Mouse (Mus musculus) kidney, embryonic 14.5 days (tissue): ENCODE results near the gene Mxd3. TPM values are rescaled to one million over a fixed set of nuclear protein-coding genes. Genes with fewer than 3 reads are reported as not detected.
A peak's percentile ranks its signal among the peaks of the same experiment; 100 is the strongest.

ENCODE experiments used
- ATAC-seq: fragments of 200-750 bp; cut with Nextera tagmentation; 2 replicates; pipeline ENCODE4 v1.8.0; 2017; ENCODE audit warnings: moderate number of reproducible peaks, mild to moderate bottlenecking, moderate TSS enrichment, moderate library complexity; ENCODE audit not compliant: low FRiP score, low TSS enrichment
- H3K27ac ChIP-seq: fragments of 300-500 bp; sonication (generic); 2 replicates; pipeline ENCODE4 v1.5.1; 2014; ENCODE audit warnings: low read depth, mild to moderate bottlenecking, low read length, moderate library complexity, mixed read lengths
- H3K27me3 ChIP-seq: fragments of 300-500 bp; sonication (generic); 2 replicates; pipeline ENCODE4 v1.6.1; 2014; ENCODE audit warnings: mild to moderate bottlenecking, low read length; ENCODE audit not compliant: control insufficient read depth, insufficient read depth
- H3K36me3 ChIP-seq: fragments of 300-500 bp; sonication (generic); 2 replicates; pipeline ENCODE4 v1.6.1; 2014; ENCODE audit warnings: low read length, mixed read lengths; ENCODE audit not compliant: control insufficient read depth, insufficient read depth
- H3K4me1 ChIP-seq: fragments of 300-500 bp; sonication (generic); 2 replicates; pipeline ENCODE4 v1.6.1; 2014; ENCODE audit warnings: low read length, mixed read lengths; ENCODE audit not compliant: control insufficient read depth, insufficient read depth
- H3K4me2 ChIP-seq: fragments of 300-500 bp; sonication (generic); replicated peaks from 2 replicates; pipeline ENCODE4 v1.6.1; 2014; ENCODE audit warnings: low read depth, mild to moderate bottlenecking, low read length
- H3K4me3 ChIP-seq: fragments of 300-500 bp; sonication (generic); 2 replicates; pipeline ENCODE4 v1.5.1; 2014; ENCODE audit warnings: mild to moderate bottlenecking, low read length
- H3K9ac ChIP-seq: fragments of 300-500 bp; sonication (generic); 2 replicates; pipeline ENCODE4 v1.6.1; 2014; ENCODE audit warnings: low read depth, mild to moderate bottlenecking, low read length, moderate library complexity
- H3K9me3 ChIP-seq: fragments of 300-500 bp; sonication (generic); 2 replicates; pipeline ENCODE4 v1.6.1; 2016; ENCODE audit warnings: low read length; ENCODE audit not compliant: control insufficient read depth
- WGBS: fragments of 180-500 bp; shearing (Covaris S2); extraction: QIAGEN DNeasy Blood & Tissue Kit; methylation state at CpG from one replicate; pipeline ENCODE4 v1.1.7; 2014; 5-methylcytosine and 5-hydroxymethylcytosine counted together
- polyA plus RNA-seq: library from polyadenylated mRNA; unstranded; fragments of >200 nt; fragmentation: Nextera tagmentation; extraction: Ambion mirVana; gene quantifications from 2 replicates; pipeline ENCODE4 v1.2.1, GENCODE M21; 2014

The Mxd3 gene
- polyA plus RNA-seq, result 25.7 and 31.2 TPM in 2 replicates

GRCm38 (mm10) chr13:55329683-55330566, at the start of gene Mxd3:
Mxd3 (minus strand) TSS chr13:55329823.
- peak; percentile 82 for ATAC-seq
- no peaks in the 10 kb centered on the region for H3K27me3 ChIP-seq
- no peaks in the 10 kb centered on the region for H3K9me3 ChIP-seq
- WGBS, result under 1% methylated on average over 78 of the region's 82 CpGs
- H3K27ac ChIP-seq, result peak within 1 kb of the TSS; percentile 90
- peaks cover 20% of the 10 kb centered on the region for H3K4me1 ChIP-seq
- peak within 1 kb of the TSS; percentile 52 for H3K4me3 ChIP-seq
- H3K9ac ChIP-seq, result peak within 1 kb of the TSS; percentile 58
- peaks cover 12% of the 10 kb centered on the region for H3K36me3 ChIP-seq
- H3K4me2 ChIP-seq, result peak within 1 kb of the TSS; percentile 95

- H3K4me1 ChIP-seq, result no peaks in the 10 kb centered on the region
- H3K4me2 ChIP-seq, result peak overlapping the region; percentile 22
- WGBS, result 6% methylated on average over 32 of the region's 32 CpGs
- no peak overlapping the region for H3K27ac ChIP-seq
- peak overlapping the region; percentile 8; the same call in 1 of the 2 replicates for H3K4me3 ChIP-seq
- H3K9me3 ChIP-seq, result no peaks in the 10 kb centered on the region
- H3K9ac ChIP-seq, result no peak overlapping the region
- peak; percentile 24; the same call in 1 of the 2 replicates for ATAC-seq
- peaks cover 29% of the 10 kb centered on the region for H3K27me3 ChIP-seq
- no peaks in the 10 kb centered on the region for H3K36me3 ChIP-seq
Measured at GRCm38 (mm10) chr13:55378907-55379580, 49.4 kb upstream of the Mxd3 start.

- H3K4me2 ChIP-seq, result no peak overlapping the region
- no peaks in the 10 kb centered on the region for H3K4me1 ChIP-seq
- 70% methylated on average over 2 of the region's 2 CpGs for WGBS
- no peaks in the 10 kb centered on the region for H3K36me3 ChIP-seq
- no peak for ATAC-seq
- no peak overlapping the region for H3K4me3 ChIP-seq
- H3K9ac ChIP-seq, result no peak overlapping the region
- H3K27ac ChIP-seq, result no peak overlapping the region
- H3K9me3 ChIP-seq, result no peaks in the 10 kb centered on the region
- H3K27me3 ChIP-seq, result peaks cover 29% of the 10 kb centered on the region
Measured at GRCm38 (mm10) chr13:55375877-55376276, 46.3 kb upstream of the Mxd3 start.

GRCm38 (mm10) chr13:55374206-55374924, 44.7 kb upstream of the Mxd3 start:
- no peak overlapping the region for H3K4me2 ChIP-seq
- no peak overlapping the region for H3K27ac ChIP-seq
- H3K27me3 ChIP-seq, result peaks cover 20% of the 10 kb centered on the region
- WGBS, result 56% methylated on average over 6 of the region's 6 CpGs
- no peaks in the 10 kb centered on the region for H3K4me1 ChIP-seq
- H3K9me3 ChIP-seq, result no peaks in the 10 kb centered on the region
- H3K36me3 ChIP-seq, result no peaks in the 10 kb centered on the region
- no peak overlapping the region for H3K9ac ChIP-seq
- no peak overlapping the region for H3K4me3 ChIP-seq
- no peak for ATAC-seq

DNA sequence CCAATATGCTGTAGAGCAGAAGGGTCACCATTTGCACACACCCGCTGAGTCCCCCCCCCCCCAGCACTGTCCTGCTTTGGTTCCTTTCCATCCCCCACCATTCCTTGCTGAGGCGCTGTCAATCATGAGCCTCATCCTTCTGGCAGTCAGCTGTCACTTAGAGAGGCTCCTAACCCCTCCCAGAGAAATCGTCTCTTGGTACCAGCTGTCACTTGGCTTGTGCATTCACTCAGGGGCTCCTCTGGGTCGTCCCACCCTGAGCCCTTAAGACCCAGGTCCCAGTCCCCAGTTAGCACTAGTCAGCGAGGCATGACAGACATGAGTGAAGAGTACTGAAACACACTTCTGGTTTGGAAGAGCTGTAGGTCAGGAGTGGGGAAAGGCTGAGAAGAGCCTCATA, 42.1 kb upstream of the Mxd3 start:
- Histone ChIP-seq H3K4me1 (no peaks in the 10 kb centered on the region), H3K9ac (no peak overlapping the region), H3K4me3 (no peak overlapping the region), H3K9me3 (no peaks in the 10 kb centered on the region), H3K4me2 (no peak overlapping the region), H3K27ac (no peak overlapping the region), H3K36me3 (no peaks in the 10 kb centered on the region), H3K27me3 (no peaks in the 10 kb centered on the region)
- WGBS, result 58% methylated on average over 5 of the region's 5 CpGs
- no peak for ATAC-seq

DNA sequence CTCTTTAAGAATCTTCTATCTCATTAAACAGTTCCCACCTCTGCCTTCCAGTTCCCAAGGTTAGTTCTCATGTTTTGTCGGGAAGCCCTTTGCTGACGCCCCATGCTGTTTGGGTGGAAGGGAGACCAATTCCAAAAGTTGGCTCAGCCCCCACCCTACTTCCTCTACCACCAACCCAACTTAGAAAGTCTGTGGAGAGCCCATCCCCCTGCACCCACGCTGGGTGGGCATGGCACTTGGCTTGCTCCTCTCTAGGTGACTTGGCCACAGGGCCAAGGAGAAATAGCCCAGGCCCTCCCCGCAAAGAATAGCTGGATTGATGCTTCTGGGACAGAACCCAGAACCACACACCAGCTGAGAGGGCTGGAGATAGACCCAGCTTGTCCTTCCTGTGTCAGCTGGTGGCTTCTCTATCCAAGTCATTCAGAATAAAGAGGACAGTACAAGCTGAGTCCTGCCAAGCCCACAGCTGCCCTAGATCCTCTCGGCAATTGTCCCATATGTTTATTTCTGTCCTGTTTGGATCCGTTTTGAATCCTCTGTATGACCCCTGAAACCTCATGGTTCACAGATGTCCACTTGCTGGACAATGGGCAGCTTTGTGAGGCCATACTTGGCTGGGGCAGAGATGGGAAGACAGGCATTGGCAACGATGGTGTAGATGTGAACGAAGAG, 41.5 kb upstream of the Mxd3 start:
- Histone ChIP-seq H3K27me3 (no peaks in the 10 kb centered on the region), H3K4me3 (no peak overlapping the region), H3K4me1 (no peaks in the 10 kb centered on the region), H3K9ac (no peak overlapping the region), H3K4me2 (no peak overlapping the region), H3K9me3 (no peaks in the 10 kb centered on the region), H3K27ac (no peak overlapping the region), H3K36me3 (no peaks in the 10 kb centered on the region)
- 75% methylated on average over 8 of the region's 8 CpGs for WGBS
- ATAC-seq, result no peak

GRCm38 (mm10) chr13:55370234-55370633, 40.6 kb upstream of the Mxd3 start:
- Histone ChIP-seq H3K27ac (no peak overlapping the region), H3K9ac (no peak overlapping the region), H3K9me3 (no peaks in the 10 kb centered on the region), H3K4me1 (no peaks in the 10 kb centered on the region), H3K4me2 (no peak overlapping the region), H3K27me3 (no peaks in the 10 kb centered on the region), H3K4me3 (no peak overlapping the region), H3K36me3 (no peaks in the 10 kb centered on the region)
- no peak for ATAC-seq
- 58% methylated on average over 3 of the region's 3 CpGs for WGBS

GRCm38 (mm10) chr13:55369531-55370114, 40.0 kb upstream of the Mxd3 start, which contains the start of gene Rgs14:
Rgs14 (plus strand) TSS chr13:55369732.
- Histone ChIP-seq H3K9ac (no peak within 1 kb of the TSS; the same call in 1 of the 2 replicates), H3K4me2 (no peak within 1 kb of the TSS), H3K27ac (no peak within 1 kb of the TSS), H3K9me3 (no peaks in the 10 kb centered on the region), H3K36me3 (no peaks in the 10 kb centered on the region), H3K4me1 (no peaks in the 10 kb centered on the region), H3K27me3 (no peaks in the 10 kb centered on the region), H3K4me3 (no peak within 1 kb of the TSS)
- WGBS, result 63% methylated on average over 13 of the region's 13 CpGs
- no peak for ATAC-seq
